Mouse (Mus musculus) yolk sac, embryonic 10.5 days (tissue): ENCODE results near the gene Olfr67.
"Not testable (repeated sequence)": the region's sequence is repeated elsewhere in the genome, so short reads cannot be mapped to it uniquely, and the experiment has no call there.

ENCODE experiments used
- DNase-seq: peaks from one replicate; pipeline ENCODE4 v3.0.0-alpha.2; 2017; ENCODE audit warnings: low spot score

The Olfr67 gene

GRCm38 (mm10) chr7:103791721-103792120 is at the start of gene Olfr67:
Gene Olfr67 (minus strand): TSS chr7:103791821.
- DNase-seq: no peak

- no peak for DNase-seq
Observed at GRCm38 (mm10) chr7:103840268-103840667, 48.6 kb upstream of the Olfr67 start, which contains the start of gene Hbb-bh2. Gene Hbb-bh2 (minus strand): TSS chr7:103840520.

- no peak for DNase-seq
Observed at GRCm38 (mm10) chr7:103827808-103828207, 36.2 kb upstream of the Olfr67 start, which contains the start of gene Hbb-bs. Gene Hbb-bs (minus strand): TSS chr7:103828096.

- DNase-seq: not testable (repeated sequence)
Observed at GRCm38 (mm10) chr7:103827139-103827538, 35.5 kb upstream of the Olfr67 start.

GRCm38 (mm10) chr7:103826255-103826887 is 34.8 kb upstream of the Olfr67 start:
- DNase-seq: no peak

- no peak for DNase-seq
Observed at GRCm38 (mm10) chr7:103825536-103826254, 34.1 kb upstream of the Olfr67 start.

GRCm38 (mm10) chr7:103824597-103824996 is 33.0 kb upstream of the Olfr67 start:
- no peak for DNase-seq

GRCm38 (mm10) chr7:103815085-103815484 is 23.5 kb upstream of the Olfr67 start:
- not testable (repeated sequence) for DNase-seq

GRCm38 (mm10) chr7:103813766-103814165 is 22.1 kb upstream of the Olfr67 start, which contains the start of gene Hbb-bt:
Gene Hbb-bt (minus strand): TSS chr7:103813996.
- DNase-seq: no peak

GRCm38 (mm10) chr7:103813152-103813551 is 21.5 kb upstream of the Olfr67 start:
- not testable (repeated sequence) for DNase-seq

GRCm38 (mm10) chr7:103812174-103812573 is 20.6 kb upstream of the Olfr67 start:
- DNase-seq: no peak

- DNase-seq: no peak
Observed at GRCm38 (mm10) chr7:103811223-103811845, 19.7 kb upstream of the Olfr67 start.

GRCm38 (mm10) chr7:103810746-103811145 is 19.1 kb upstream of the Olfr67 start:
- no peak for DNase-seq

- DNase-seq: no peak
Observed at GRCm38 (mm10) chr7:103810296-103810695, 18.7 kb upstream of the Olfr67 start.

GRCm38 (mm10) chr7:103809801-103810155 is 18.2 kb upstream of the Olfr67 start:
- DNase-seq: no peak

GRCm38 (mm10) chr7:103808971-103809800 is 17.6 kb upstream of the Olfr67 start:
- no peak for DNase-seq

- DNase-seq: not testable (repeated sequence)
Observed at GRCm38 (mm10) chr7:103808120-103808519, 16.5 kb upstream of the Olfr67 start.

GRCm38 (mm10) chr7:103806856-103807255 is 15.2 kb upstream of the Olfr67 start:
- no peak for DNase-seq

- no peak for DNase-seq
Observed at GRCm38 (mm10) chr7:103792669-103793388, 1.2 kb upstream of the Olfr67 start.

- DNase-seq: no peak
Observed at GRCm38 (mm10) chr7:103779598-103779997, 12.0 kb downstream of the Olfr67 start, which contains the start of gene Olfr68. Gene Olfr68 (minus strand): TSS chr7:103779698.

- DNase-seq: not testable (repeated sequence)
Observed at GRCm38 (mm10) chr7:103777652-103778051, 14.0 kb downstream of the Olfr67 start.
